Mouse (Mus musculus) forebrain, postnatal 0 days (tissue): ENCODE measurements around the gene Bnc2. TPM values are rescaled to one million over a fixed set of nuclear protein-coding genes. Genes with fewer than 3 reads are reported as not detected.

Source experiments
- ATAC-seq: fragments of 200-750 bp; cut with Nextera tagmentation; 2 replicates; pipeline ENCODE4 v1.8.0; 2017; ENCODE audit warnings: mild to moderate bottlenecking, moderate library complexity
- DNase-seq: peaks from one replicate; pipeline ENCODE4 v3.0.0-alpha.2; 2015
- H3K27ac ChIP-seq: fragments of 300-500 bp; sonication (generic); 2 replicates; pipeline ENCODE4 v1.5.1; 2014; ENCODE audit warnings: low read depth, mild to moderate bottlenecking, antibody characterized with exemption, low read length, moderate library complexity, mixed read lengths
- H3K27me3 ChIP-seq: fragments of 300-500 bp; sonication (generic); 2 replicates; pipeline ENCODE4 v1.6.1; 2014; ENCODE audit warnings: mild to moderate bottlenecking, low read length, mixed read lengths; ENCODE audit not compliant: insufficient read depth
- H3K36me3 ChIP-seq: fragments of 300-500 bp; sonication (generic); 2 replicates; pipeline ENCODE4 v1.6.1; 2014; ENCODE audit warnings: mild to moderate bottlenecking, moderate library complexity; ENCODE audit not compliant: insufficient read depth
- H3K4me1 ChIP-seq: fragments of 300-500 bp; sonication (generic); 2 replicates; pipeline ENCODE4 v1.6.1; 2014; ENCODE audit warnings: antibody characterized with exemption; ENCODE audit not compliant: insufficient read depth
- H3K4me2 ChIP-seq: fragments of 300-500 bp; sonication (generic); 2 replicates; pipeline ENCODE4 v1.6.1; 2014; ENCODE audit warnings: low read depth, mild to moderate bottlenecking, moderate library complexity
- H3K4me3 ChIP-seq: fragments of 300-500 bp; sonication (generic); 2 replicates; pipeline ENCODE4 v1.5.1; 2014; ENCODE audit warnings: low read depth, low read length, mixed read lengths
- H3K9ac ChIP-seq: fragments of 300-500 bp; sonication (generic); 2 replicates; pipeline ENCODE4 v1.6.1; 2014; ENCODE audit warnings: mild to moderate bottlenecking
- H3K9me3 ChIP-seq: fragments of 300-500 bp; sonication (generic); 2 replicates; pipeline ENCODE4 v1.6.1; 2016; ENCODE audit warnings: low read length
- CTCF ChIP-seq: sonication (generic); IDR thresholded peaks from 2 replicates; pipeline ENCODE4 v1.5.1; 2016; ENCODE audit warnings: antibody characterized with exemption, control low read depth, low read depth
- WGBS: fragments of 180-500 bp; shearing (Covaris S2); extraction: QIAGEN DNeasy Blood & Tissue Kit; methylation state at CpG from one replicate; pipeline ENCODE4 v1.1.7; 2014; 5-methylcytosine and 5-hydroxymethylcytosine counted together
- polyA plus RNA-seq: library from polyadenylated mRNA; unstranded; fragments of >200 nt; fragmentation: Nextera tagmentation; extraction: Ambion mirVana; gene quantifications from 2 replicates; pipeline ENCODE4 v1.2.1, GENCODE M21; 2015
- total RNA-seq: library from RNA; depleted of rRNA; stranded (reverse); fragments of >200 nt; gene quantifications from 2 replicates; pipeline ENCODE4 v1.2.3, GENCODE M21; 2014

Bnc2 gene
- total and polyA plus RNA-seq, 2 experiments from 2014 or later: 2.0 to 11.6 TPM

- no peak overlapping the region for H3K4me2 ChIP-seq
- H3K9me3 ChIP-seq: no peaks in the 10 kb centered on the region
- ATAC-seq: no peak
- H3K27me3 ChIP-seq: no peaks in the 10 kb centered on the region
- no peak for TF ChIP-seq CTCF
- H3K4me1 ChIP-seq: no peaks in the 10 kb centered on the region
- H3K9ac ChIP-seq: no peak overlapping the region
- no peak for DNase-seq
- no peak overlapping the region for H3K4me3 ChIP-seq
- no peak overlapping the region for H3K27ac ChIP-seq
- H3K36me3 ChIP-seq: no peaks in the 10 kb centered on the region
- 77% methylated on average over 6 of the region's 6 CpGs for WGBS
These were observed 94.7 kb downstream of the Bnc2 start for GRCm38 (mm10) chr4:84580260-84580952.

DNA sequence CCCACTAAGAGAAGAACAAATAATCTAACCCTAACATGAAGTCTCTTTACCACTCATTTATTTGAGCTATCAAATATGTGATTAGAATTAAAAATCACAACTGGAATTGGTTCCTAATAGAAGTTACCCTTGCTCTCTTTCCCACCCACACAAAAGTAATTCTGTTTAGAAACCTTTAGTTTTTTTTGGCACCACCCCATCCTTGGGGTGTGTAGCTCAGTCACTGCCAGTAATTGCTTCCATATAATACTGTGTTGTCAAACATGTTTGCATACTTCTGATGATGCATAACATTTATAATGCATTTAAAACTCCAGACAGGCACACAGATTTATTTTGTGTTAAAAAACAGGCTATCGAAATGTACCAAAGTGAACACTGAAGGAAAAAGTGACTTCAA is 96.8 kb downstream of the Bnc2 start:
- H3K9me3 ChIP-seq: no peaks in the 10 kb centered on the region
- no peak overlapping the region for H3K4me3 ChIP-seq
- H3K27me3 ChIP-seq: no peaks in the 10 kb centered on the region
- no peaks in the 10 kb centered on the region for H3K36me3 ChIP-seq
- ATAC-seq (no peak), DNase-seq (no peak)
- no peaks in the 10 kb centered on the region for H3K4me1 ChIP-seq
- H3K4me2 ChIP-seq: no peak overlapping the region
- no peak for TF ChIP-seq CTCF
- no peak overlapping the region for H3K27ac ChIP-seq
- WGBS: 93% methylated on average over 1 of the region's 1 CpGs
- no peak overlapping the region for H3K9ac ChIP-seq

DNA sequence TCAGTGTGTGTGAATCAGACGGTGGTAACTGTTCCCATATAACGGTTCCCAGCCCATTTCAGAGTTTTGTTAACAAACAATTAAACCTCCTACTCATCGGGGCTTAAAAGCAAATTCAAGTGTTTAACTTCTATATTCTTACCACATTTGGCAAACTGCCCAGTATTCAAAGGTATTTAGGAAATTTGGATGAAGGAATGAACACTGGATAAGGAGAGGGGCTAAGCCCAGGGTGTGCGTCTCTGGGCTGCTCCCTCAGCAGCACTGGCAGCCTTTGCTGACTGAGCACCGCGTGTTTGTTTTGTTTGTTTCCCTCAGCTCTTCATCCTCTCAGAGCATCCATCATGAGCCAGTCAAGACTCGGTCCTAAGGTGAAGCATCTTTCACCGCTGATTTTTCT is 109.0 kb downstream of the Bnc2 start:
- no peak for ATAC-seq
- TF ChIP-seq CTCF: no peak

DNA sequence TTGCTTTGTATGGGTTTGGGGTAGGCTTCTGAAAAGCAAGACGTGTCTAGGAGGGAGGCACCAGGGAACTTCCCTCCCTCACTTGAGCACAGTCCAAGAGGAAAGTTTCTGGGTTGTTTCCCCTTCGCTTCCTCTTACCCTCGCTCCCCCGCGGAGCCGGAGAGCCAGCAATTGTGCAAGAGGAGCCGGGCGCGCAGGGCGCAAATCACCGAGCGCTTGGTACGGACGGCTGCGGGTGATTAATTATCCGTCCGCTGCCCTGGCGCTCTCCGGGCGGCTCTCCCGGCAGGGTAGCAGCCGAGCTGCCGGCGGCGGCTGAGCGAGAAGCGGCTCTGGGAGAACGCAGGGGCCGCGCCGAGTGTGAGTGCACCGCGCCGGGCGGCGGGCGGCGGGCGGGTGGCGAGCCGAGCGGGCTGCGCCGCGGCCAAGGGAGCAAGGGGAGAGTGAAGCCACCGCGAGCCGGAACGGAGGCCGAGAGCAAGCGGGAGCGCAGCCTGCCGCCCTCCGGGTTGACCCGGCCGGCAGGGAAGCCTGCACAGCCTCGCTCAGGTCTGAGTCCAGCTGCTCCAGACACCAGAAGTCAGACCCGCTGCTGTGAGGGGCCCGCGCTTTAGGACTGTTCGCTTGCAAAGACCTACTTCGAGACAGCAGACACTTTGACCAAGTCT is 129.7 kb downstream of the Bnc2 start:
- DNase-seq (peak; percentile 46), ATAC-seq (peak; percentile 85)
- no peak overlapping the region for H3K27ac ChIP-seq
- peak overlapping the region; percentile 43 for H3K9ac ChIP-seq
- no peaks in the 10 kb centered on the region for H3K36me3 ChIP-seq
- H3K4me3 ChIP-seq: peak overlapping the region; percentile 49
- H3K9me3 ChIP-seq: no peaks in the 10 kb centered on the region
- 2% methylated on average over 55 of the region's 62 CpGs for WGBS
- no peak for TF ChIP-seq CTCF
- H3K4me1 ChIP-seq: no peaks in the 10 kb centered on the region
- peak overlapping the region; percentile 99 for H3K4me2 ChIP-seq
- peaks cover 19% of the 10 kb centered on the region for H3K27me3 ChIP-seq

More for the DNA sequence above, 109.0 kb downstream of the Bnc2 start:
- Histone ChIP-seq H3K27ac (no peak overlapping the region), H3K9me3 (no peaks in the 10 kb centered on the region), H3K4me1 (no peaks in the 10 kb centered on the region), H3K9ac (no peak overlapping the region), H3K36me3 (no peaks in the 10 kb centered on the region), H3K27me3 (no peaks in the 10 kb centered on the region), H3K4me3 (no peak overlapping the region), H3K4me2 (no peak overlapping the region)
- no peak for DNase-seq
- 40% methylated on average over 8 of the region's 8 CpGs for WGBS

GRCm38 (mm10) chr4:84544646-84545045 is 130.4 kb downstream of the Bnc2 start:
- 39% methylated on average over 2 of the region's 2 CpGs for WGBS
- Histone ChIP-seq H3K4me1 (no peaks in the 10 kb centered on the region), H3K27ac (no peak overlapping the region), H3K4me2 (no peak overlapping the region), H3K9me3 (no peaks in the 10 kb centered on the region), H3K9ac (no peak overlapping the region), H3K36me3 (no peaks in the 10 kb centered on the region), H3K27me3 (peaks cover 19% of the 10 kb centered on the region), H3K4me3 (no peak overlapping the region)
- no peak for ATAC-seq
- TF ChIP-seq CTCF: no peak
- no peak for DNase-seq

DNA sequence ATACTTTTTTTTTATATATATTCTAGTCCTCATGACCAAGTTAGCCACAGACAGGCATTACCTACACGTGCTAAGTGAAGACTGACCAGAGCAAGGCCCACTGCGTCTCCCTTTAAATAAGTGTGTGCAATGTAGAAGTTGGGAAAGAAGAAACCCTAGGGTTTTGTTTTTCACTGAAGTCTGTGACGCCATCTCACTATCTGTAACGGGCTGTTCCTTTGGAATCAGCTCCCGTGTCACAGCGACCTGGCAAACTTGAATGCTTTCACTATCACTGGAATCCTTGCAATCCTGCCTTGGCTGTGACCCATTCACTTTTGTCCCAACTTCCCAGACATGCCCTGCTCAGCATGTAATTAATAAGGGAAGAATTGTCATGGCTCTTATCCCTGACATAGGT is 134.5 kb downstream of the Bnc2 start:
- Histone ChIP-seq H3K36me3 (no peaks in the 10 kb centered on the region), H3K9me3 (no peaks in the 10 kb centered on the region), H3K4me2 (no peak overlapping the region), H3K9ac (no peak overlapping the region), H3K4me1 (no peaks in the 10 kb centered on the region), H3K4me3 (no peak overlapping the region), H3K27me3 (peaks cover 8% of the 10 kb centered on the region), H3K27ac (no peak overlapping the region)
- ATAC-seq (no peak), DNase-seq (no peak)
- WGBS: 63% methylated on average over 6 of the region's 6 CpGs
- TF ChIP-seq CTCF: no peak

DNA sequence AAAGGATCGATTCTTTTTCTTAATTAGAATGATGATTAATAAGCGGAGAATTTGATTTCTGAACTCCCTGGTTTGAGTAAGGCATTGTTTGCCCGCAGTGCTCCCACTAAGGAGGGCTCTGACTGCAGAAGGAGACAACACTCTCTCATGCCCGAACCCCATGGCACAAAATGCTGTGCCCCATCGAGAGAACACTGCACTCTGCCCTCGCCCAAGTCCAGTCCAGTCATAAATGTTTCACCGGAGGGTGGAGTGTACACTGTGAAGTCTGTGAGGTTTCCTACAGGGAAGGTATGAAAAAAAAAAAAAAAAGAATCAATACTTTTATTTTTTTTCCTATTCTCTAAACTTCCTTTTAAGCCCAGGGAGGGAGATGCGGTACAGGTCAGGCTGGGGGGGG is 135.7 kb downstream of the Bnc2 start:
- no peak for ATAC-seq
- Histone ChIP-seq H3K4me1 (no peaks in the 10 kb centered on the region), H3K4me2 (no peak overlapping the region), H3K4me3 (no peak overlapping the region), H3K27ac (no peak overlapping the region), H3K36me3 (no peaks in the 10 kb centered on the region), H3K27me3 (peaks cover 6% of the 10 kb centered on the region), H3K9me3 (no peaks in the 10 kb centered on the region), H3K9ac (no peak overlapping the region)
- no peak for DNase-seq
- TF ChIP-seq CTCF: no peak
- 83% methylated on average over 8 of the region's 8 CpGs for WGBS
